ENCODE assay signal across 18 mouse cellular contexts in the genomic region with DNA sequence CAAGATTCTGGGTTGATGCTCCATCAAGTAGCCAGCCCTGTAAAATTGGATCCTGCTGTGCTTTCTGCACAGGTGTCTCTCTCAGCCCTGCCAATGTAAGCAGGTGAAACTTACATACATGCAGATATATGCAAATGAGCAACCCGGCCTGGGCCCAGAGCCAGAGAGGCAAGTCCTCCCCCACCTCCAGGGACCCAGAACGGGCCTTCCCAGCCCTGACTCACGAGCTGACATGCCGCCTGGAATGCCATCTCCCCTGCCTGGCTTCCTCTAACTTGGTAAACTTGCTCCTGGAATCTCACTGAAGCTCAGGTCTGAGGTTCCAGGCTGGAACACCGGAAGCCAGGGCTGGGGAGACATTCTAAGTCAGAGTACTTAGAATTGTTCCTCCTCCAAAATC. TPM values are rescaled to one million over a fixed set of nuclear protein-coding genes. Genes with fewer than 3 reads are reported as not detected.
"Had no signal": no experiment of that assay in that cellular context is flagged by ENCODE, and none has a peak within 500 bp of the region (broad histone marks: within the 10 kb centered on the region; RNA-seq: fewer than 3 reads in every experiment).

No protein-coding gene starts in this region.

- H3K4me2 ChIP-seq: kidney, embryonic 15.5 days; limb, embryonic 13.5 days; liver, embryonic 15.5 days; midbrain, embryonic 13.5 days; neural tube, embryonic 12.5 days; stomach, embryonic 15.5 days had no signal

- H3K4me3 ChIP-seq: kidney, embryonic 15.5 days; limb, embryonic 13.5 days; liver, embryonic 15.5 days; midbrain, embryonic 13.5 days; neural tube, embryonic 12.5 days; stomach, embryonic 15.5 days had no signal

- H3K4me1 ChIP-seq: liver, embryonic 15.5 days; neural tube, embryonic 12.5 days had no signal

- H3K9ac ChIP-seq: kidney, embryonic 15.5 days; limb, embryonic 13.5 days; liver, embryonic 15.5 days; midbrain, embryonic 13.5 days; neural tube, embryonic 12.5 days; stomach, embryonic 15.5 days had no signal

- DNase-seq: kidney, adult 2 months; kidney, postnatal 25 days; layer of hippocampus, postnatal 36 days; lung, adult 2 months; lung, postnatal 36 days; retina, postnatal 1 day; right cerebral cortex, postnatal 4 days; spleen, adult 18-20 months; thymus, adult 2 months; thymus, postnatal 25 days had no signal

- H3K36me3 ChIP-seq: kidney, embryonic 15.5 days; limb, embryonic 13.5 days; liver, embryonic 15.5 days; midbrain, embryonic 13.5 days; neural tube, embryonic 12.5 days; stomach, embryonic 15.5 days had no signal

- H3K27ac ChIP-seq: kidney, embryonic 15.5 days; limb, embryonic 13.5 days; liver, embryonic 15.5 days; midbrain, embryonic 13.5 days; neural tube, embryonic 12.5 days; stomach, embryonic 15.5 days had no signal

- ATAC-seq: lung, postnatal 0 days; midbrain, embryonic 13.5 days had no signal

- H3K9me3 ChIP-seq: kidney, embryonic 15.5 days; limb, embryonic 13.5 days; liver, embryonic 15.5 days; midbrain, embryonic 13.5 days; neural tube, embryonic 12.5 days; stomach, embryonic 15.5 days had no signal

RNA-seq across cellular contexts. Expression of a gene that starts 7.1 kb away (rescaled TPM):
- polyA plus RNA-seq: kidney, adult 2 months; kidney, embryonic 15.5 days; midbrain, embryonic 13.5 days had no signal

RNA-seq across cellular contexts. Expression of a gene that starts 33.2 kb away (rescaled TPM):
- polyA plus RNA-seq: liver, adult 2 months had no signal
